Mouse (Mus musculus): ENCODE data around the gene 1700016H13Rik. TPM values are rescaled to one million over a fixed set of nuclear protein-coding genes. Genes with fewer than 3 reads are reported as not detected.

1700016H13Rik gene
- total RNA-seq, 2 experiments from 2014 or later: 0.33 TPM; not detected in 1

GRCm38 (mm10) chr5:103671858-103672257 lies 16.0 kb upstream of the 1700016H13Rik start:
- no peak for DNase-seq

DNA sequence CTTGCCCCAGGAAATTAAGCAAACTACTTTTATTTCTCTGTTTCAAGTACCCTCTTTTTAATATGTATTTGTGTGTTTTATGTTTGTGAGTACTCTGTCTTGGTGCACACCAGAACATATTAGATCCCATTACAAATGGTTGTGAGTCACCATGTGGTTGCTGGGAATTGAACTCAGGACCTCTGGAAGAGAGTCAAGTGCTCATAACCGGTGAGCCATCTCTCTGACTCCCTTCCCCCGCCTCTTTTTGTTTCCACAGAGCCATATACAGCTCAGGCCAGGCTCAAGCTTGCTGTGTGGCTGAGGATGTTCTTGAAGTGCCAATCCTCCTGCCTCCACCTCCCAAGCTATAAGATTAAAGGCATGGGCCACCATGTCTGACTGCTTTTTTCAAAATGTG lies 10.1 kb upstream of the 1700016H13Rik start:
- DNase-seq: no peak

DNA sequence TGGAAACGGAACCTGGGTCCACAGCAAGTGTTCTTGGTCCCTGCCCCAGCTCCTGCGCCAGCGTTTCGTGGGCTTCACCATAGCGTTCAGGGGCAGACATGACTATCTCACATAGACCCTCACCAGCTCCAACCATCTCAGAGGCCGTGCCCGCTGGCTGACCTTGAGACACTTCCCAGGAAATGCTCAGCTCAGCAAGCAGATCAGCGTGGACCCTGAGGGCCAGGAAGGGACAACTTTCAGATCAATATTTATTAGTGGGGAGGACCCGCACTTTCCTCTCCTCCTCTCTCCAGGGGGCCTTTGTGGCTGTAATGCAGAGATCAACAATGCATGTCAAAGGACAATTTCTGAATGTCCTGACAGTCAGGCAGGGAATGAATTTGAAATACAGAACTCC lies 9.1 kb upstream of the 1700016H13Rik start:
- no peak for DNase-seq

DNA sequence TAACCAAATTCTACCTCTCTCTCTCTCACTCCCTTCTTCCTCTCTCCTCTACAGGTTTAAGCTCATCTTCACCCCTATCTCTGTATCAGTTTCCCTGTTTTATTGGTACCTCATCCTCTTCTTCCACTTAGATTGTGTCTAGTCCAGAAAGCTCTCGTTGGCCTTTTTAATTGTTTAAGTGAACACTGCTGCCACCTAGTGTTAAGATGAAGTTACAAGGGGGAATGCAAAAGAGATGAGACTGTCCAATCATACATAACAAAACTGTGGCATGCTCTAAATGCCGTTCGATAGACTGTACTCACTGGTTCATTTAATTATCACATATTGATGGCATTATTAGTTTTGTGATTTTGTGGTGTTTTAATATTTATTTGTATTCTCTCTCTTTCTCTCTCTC lies 3.8 kb upstream of the 1700016H13Rik start:
- peak; percentile 35 for DNase-seq

DNA sequence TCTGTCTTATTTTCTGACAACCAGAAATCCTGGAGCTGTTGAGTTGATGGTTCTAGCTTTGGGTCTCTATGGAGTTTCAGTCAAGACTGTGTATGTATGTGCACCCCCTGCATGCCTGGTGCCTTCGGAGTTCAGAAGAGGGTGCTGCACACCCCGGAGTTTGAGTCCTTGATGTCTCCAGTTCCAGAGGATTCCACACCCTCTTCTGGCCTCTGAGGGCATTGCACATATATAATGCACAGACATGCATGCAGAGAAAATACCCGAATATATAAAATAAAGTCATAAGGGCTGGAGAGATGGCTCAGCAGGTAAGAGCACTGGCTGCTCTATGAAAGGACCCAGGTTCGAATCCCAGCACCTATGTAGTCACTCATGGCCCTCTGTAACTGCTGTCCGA lies 3.1 kb upstream of the 1700016H13Rik start:
- DNase-seq: peak; percentile 29

DNA sequence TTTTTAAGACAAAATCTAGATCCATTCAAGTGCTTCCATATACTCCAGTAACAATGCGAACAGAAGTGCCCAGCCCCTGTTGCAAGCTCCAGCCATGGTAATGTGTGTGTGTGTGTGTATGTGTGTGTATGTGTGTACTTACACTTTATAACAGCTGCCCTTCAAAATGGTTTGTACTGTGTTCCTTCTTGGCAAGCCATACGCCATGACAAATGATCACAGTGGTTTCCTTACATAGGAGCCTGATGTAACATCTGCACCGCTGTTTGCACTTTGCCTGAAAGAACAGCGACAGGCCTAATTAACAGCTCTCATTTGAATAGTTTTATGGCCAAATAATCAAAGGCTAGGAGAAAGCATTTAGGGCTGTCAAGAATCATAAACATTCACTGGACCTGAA lies 1.0 kb downstream of the 1700016H13Rik start:
- DNase-seq: no peak

DNA sequence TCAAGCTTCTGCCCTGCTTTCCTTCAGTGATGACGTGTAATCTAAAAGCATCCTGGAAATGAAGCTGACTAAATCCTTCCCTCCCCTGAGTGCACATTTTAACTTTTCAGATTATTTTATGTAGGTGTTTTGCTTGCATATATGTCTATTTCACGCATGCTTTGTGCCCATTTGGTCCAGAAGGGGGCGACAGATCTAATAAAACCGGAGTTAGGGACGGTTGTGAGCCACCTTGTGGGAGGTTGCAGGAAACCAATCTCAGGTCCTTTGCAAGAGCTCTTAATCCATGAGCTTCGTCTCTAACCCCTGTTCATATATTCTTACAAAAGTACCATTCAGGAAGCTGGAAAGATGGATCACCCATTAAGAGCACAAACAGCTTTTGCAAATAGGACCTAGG lies 1.6 kb downstream of the 1700016H13Rik start:
- DNase-seq: peak; percentile 58

GRCm38 (mm10) chr5:103647320-103647719 lies 8.5 kb downstream of the 1700016H13Rik start:
- no peak for DNase-seq

DNA sequence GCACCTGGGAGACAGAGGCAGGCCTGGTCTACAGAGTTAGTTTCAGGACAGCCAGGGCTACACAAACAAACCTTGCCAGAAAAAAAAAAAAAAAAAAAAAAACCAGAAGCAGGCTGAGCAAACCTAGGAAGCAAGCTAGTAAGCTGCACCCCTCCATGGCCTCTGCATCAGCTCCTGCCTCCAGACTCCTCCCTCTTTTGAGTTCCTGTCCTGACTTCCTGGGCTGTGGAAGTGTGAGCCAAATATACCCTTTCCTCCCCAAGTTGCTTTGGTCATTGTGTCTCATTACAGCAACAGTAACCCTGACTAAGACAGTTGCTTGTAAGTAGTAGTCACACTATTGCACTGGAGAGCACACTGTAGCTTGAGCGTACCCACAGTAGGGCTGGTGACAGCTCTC lies 11.6 kb downstream of the 1700016H13Rik start:
- DNase-seq: no peak

- no peak for DNase-seq
Measured at GRCm38 (mm10) chr5:103637162-103637561, 18.6 kb downstream of the 1700016H13Rik start.

DNA sequence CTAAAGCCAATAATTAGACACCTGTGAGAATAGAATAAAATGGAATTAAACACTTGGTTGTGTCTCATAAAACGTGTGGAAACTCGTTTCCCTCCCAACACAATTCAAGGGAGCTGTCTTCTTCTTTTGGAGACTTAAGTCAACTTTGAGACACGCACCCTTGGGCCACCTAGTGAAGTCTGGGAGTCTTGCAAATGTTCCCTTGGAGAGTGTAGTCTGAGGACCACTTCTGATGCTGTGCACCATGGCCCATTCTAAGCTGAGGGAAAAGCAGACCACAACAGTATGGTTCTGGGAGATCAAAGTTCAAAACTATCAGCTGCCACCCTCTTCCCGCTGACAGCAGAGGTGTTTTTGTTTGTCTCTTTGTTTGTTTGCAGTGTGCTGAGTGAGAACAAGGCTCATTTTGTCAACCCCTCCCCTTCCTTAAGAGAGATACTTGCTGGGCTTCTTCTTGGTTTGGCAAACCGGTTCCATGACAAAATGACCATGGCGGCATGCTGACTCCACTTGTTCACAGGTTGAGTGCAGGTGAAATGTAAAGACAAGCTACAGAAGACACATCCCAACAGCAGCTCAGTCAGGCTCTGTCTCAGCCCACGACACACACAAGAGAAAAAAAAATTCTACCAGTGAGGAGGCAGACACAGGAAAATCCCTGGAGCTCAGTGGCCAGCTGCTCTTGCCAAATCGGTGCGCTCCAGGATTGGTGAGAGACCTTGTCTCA lies 25.8 kb downstream of the 1700016H13Rik start:
- DNase-seq: no peak

DNA sequence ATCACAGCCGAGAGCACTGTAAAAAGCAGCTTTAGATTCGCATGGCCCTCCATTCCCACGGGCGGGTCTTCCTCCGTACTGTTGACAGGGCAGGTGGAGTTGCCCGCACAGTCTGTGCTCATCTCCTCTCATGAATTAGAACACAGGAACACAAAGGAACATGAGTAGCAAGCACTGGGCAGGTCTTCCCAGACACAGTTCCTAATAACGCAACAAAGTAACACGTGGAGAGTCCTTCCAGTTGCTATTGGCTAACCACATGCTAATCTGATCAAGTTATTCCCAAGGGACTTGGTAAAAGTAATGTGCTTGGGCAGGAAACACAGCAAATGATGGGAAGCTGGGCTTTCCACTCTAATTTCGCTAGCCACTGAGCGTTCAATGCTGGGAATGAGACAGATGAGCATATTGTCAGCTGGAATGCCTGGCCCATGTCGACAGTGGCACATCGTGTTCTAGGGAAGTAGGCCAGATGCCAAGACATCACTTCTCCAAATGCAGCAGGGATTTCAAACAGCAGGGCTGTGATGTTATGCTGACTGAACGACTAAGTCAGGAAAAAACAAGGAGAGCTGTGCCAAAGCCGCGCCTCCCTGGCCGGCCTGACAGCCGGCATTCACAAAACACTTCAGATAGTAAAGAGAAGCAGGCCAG lies 26.6 kb downstream of the 1700016H13Rik start, which contains the start of gene Slc10a6:
Slc10a6 (minus strand) TSS at position 293 of the 654 bp plus-strand sequence.
- DNase-seq: peak; percentile 85

DNA sequence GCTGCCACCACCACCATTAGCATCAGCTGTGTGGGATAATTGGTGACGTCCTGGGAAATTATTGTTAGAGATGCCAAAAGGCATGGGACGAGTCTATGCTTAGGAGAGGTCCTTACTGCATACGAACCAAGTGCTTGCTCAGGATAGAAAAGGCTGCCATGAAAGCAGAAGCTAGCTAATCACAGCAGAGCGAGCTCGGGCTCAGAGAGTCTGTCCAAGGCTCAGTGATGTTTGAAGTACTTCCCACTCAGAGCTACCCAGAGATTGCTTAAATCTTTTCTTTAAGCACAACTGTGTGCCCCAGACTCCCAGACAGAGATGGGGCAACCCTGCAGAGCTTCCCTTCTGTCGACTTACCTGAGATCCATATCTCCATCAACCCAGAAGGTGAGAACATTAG lies 27.3 kb downstream of the 1700016H13Rik start:
- DNase-seq: no peak

GRCm38 (mm10) chr5:103624831-103625230 lies 31.0 kb downstream of the 1700016H13Rik start:
- no peak for DNase-seq

- no peak for DNase-seq
Measured at GRCm38 (mm10) chr5:103622321-103622720, 33.5 kb downstream of the 1700016H13Rik start.

DNA sequence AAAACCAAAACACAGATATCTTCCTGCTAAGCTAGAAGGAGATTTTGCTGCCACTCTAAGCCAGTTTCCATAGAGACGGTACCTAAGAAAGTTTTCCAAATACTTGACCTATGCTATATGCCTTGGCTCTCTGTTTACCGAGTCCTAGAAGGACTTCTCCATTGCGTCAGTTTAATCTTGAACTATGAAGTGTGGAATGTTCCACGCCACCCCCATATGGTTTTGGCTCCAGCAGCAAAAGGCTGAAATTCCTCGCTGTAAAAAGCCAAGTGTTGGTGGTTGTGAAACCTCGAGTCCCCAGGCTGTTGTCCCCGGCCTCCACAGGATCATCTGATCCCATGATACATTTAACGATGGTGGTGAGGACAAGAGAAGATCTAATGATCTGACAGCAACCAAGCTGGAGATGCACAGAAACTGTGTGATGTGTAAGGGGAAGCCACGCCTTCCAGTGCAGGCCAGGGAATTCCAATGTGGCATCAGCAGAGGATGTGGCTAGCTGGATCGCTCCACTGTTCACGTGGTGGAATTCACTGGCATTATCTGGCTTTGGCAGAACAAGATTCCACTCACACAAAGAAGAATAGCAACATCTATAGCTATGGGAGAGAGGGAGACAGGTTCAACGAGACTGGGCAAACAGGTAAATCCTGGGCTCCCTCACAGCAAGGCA lies 35.4 kb downstream of the 1700016H13Rik start:
- peak; percentile 56 for DNase-seq

- no peak for DNase-seq
Measured at GRCm38 (mm10) chr5:103617191-103617590, 38.6 kb downstream of the 1700016H13Rik start.

GRCm38 (mm10) chr5:103614356-103614755 lies 41.5 kb downstream of the 1700016H13Rik start:
- DNase-seq: no peak

DNA sequence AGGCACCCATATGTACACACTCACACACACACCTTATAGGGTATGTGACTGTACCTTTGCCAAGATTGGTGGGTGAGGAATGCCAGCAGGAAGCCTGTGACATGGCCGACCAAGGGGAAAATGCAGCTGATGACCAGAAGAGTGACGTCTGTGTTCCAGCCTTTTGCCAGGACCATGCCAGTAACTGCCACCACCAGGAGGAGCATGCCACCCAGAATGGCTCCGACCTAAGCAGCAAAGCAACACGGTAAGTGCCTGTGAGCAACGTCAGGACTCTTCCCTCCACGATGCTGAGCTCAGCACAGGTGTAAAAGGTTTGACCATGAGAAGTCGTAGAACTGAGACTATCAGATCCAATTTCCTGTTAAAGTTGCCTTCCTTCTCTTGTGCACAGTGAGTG lies 43.5 kb downstream of the 1700016H13Rik start:
- DNase-seq: no peak

DNA sequence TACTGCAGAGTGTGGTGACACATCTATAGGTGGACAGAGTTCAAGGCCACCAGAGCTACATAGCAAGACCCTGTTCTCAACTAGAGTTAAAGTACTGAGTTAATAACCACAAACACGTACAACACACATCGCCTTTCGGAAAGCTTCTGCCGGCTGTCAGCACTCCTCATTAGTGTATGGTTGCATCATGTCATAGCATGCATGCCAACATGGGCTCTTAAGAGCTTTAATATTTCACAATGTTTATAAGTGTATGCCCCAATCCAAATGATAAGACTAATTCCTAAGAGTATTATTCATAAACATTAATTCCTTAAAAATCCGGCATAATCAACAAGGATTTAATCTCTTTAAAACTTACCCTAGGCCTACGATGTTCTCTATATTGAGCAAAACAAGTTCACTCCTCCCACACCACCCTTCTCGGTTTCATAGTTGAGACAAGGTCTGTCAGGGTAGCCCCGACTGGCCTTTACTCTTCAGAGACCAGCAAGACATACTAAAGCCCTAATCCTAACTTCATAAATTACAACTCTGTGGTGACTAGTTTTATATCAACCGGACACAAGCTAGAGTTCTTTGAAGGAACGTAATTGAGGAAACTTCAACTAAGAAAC lies 44.8 kb downstream of the 1700016H13Rik start:
- no peak for DNase-seq

GRCm38 (mm10) chr5:103610148-103610547 lies 45.7 kb downstream of the 1700016H13Rik start:
- no peak for DNase-seq

GRCm38 (mm10) chr5:103605707-103606106 lies 50.1 kb downstream of the 1700016H13Rik start:
- no peak for DNase-seq

Data from heart, postnatal 4 days (tissue).